Mouse (Mus musculus): ENCODE measurements at regions not wholly inside any gene's neighbourhood (a gene's known extent, or its start where the extent isn't known, plus 50 kb on each side); places are given as distances from the start of the nearest gene placed in this dataset.

- Histone ChIP-seq H3K27ac (no peak overlapping the region), H3K4me1 (peaks cover 44% of the 10 kb centered on the region), H3K9me3 (replicated peaks) (no peaks in the 10 kb centered on the region), H3K4me3 (no peak overlapping the region), H3K27me3 (ENCODE audit: low read depth, poor library complexity, severe bottlenecking) (peaks cover 43% of the 10 kb centered on the region), H3K36me3 (no peaks in the 10 kb centered on the region)
- 85% methylated on average over 7 of the region's 7 CpGs for WGBS
- no peak for DNase-seq (ENCODE audit: low spot score)
Observed at GRCm38 (mm10) chr5:118951067-118951466, 390.6 kb downstream of the Med13l start.

- Histone ChIP-seq H3K4me1 (peaks cover 21% of the 10 kb centered on the region), H3K27ac (peak overlapping the region; percentile 56), H3K36me3 (no peaks in the 10 kb centered on the region), H3K27me3 (ENCODE audit: low read depth, poor library complexity, severe bottlenecking) (peaks cover 37% of the 10 kb centered on the region), H3K4me3 (peak overlapping the region; percentile 11; the same call in 1 of the 2 replicates), H3K9me3 (replicated peaks) (no peaks in the 10 kb centered on the region)
- 36% methylated on average over 21 of the region's 21 CpGs for WGBS
- DNase-seq (ENCODE audit: low spot score) = peak; percentile 69
Observed at GRCm38 (mm10) chr5:118960521-118961001, 400.1 kb downstream of the Med13l start.

GRCm38 (mm10) chr5:118961091-118961490, 400.6 kb downstream of the Med13l start:
- peaks cover 21% of the 10 kb centered on the region for H3K4me1 ChIP-seq
- H3K4me3 ChIP-seq = no peak overlapping the region
- no peak for DNase-seq (ENCODE audit: low spot score)
- H3K9me3 ChIP-seq (replicated peaks) = no peaks in the 10 kb centered on the region
- H3K27me3 ChIP-seq (ENCODE audit: low read depth, poor library complexity, severe bottlenecking) = peaks cover 35% of the 10 kb centered on the region
- H3K27ac ChIP-seq = peak overlapping the region; percentile 56
- 67% methylated on average over 11 of the region's 11 CpGs for WGBS
- no peaks in the 10 kb centered on the region for H3K36me3 ChIP-seq

GRCm38 (mm10) chr5:118962152-118962551, 401.7 kb downstream of the Med13l start:
- Histone ChIP-seq H3K27me3 (ENCODE audit: low read depth, poor library complexity, severe bottlenecking) (peaks cover 29% of the 10 kb centered on the region), H3K4me3 (no peak overlapping the region), H3K9me3 (replicated peaks) (no peaks in the 10 kb centered on the region), H3K36me3 (no peaks in the 10 kb centered on the region), H3K27ac (no peak overlapping the region), H3K4me1 (peaks cover 21% of the 10 kb centered on the region)
- WGBS = 93% methylated on average over 3 of the region's 3 CpGs
- DNase-seq (ENCODE audit: low spot score) = no peak

- WGBS = 82% methylated on average over 3 of the region's 3 CpGs
- H3K27me3 ChIP-seq (ENCODE audit: low read depth, poor library complexity, severe bottlenecking) = peaks cover 24% of the 10 kb centered on the region
Observed at GRCm38 (mm10) chr5:118963001-118963400, 402.5 kb downstream of the Med13l start.

GRCm38 (mm10) chr5:118966901-118967300, 406.4 kb downstream of the Med13l start:
- Histone ChIP-seq H3K27ac (no peak overlapping the region), H3K4me1 (peaks cover 12% of the 10 kb centered on the region), H3K9me3 (replicated peaks) (no peaks in the 10 kb centered on the region), H3K36me3 (no peaks in the 10 kb centered on the region), H3K4me3 (no peak overlapping the region), H3K27me3 (ENCODE audit: low read depth, poor library complexity, severe bottlenecking) (peaks cover 56% of the 10 kb centered on the region)
- 88% methylated on average over 6 of the region's 6 CpGs for WGBS
- no peak for DNase-seq (ENCODE audit: low spot score)

More at GRCm38 (mm10) chr5:118963001-118963400, 402.5 kb downstream of the Med13l start:
- Histone ChIP-seq H3K9me3 (replicated peaks) (no peaks in the 10 kb centered on the region), H3K36me3 (no peaks in the 10 kb centered on the region), H3K27ac (no peak overlapping the region), H3K4me1 (peaks cover 28% of the 10 kb centered on the region), H3K4me3 (no peak overlapping the region)
- DNase-seq (ENCODE audit: low spot score) = no peak

- no peak for DNase-seq (ENCODE audit: low spot score)
- WGBS = 52% methylated on average over 11 of the region's 11 CpGs
Observed at GRCm38 (mm10) chr5:118967718-118968117, 407.2 kb downstream of the Med13l start.

GRCm38 (mm10) chr5:118975147-118975546, 414.7 kb downstream of the Med13l start:
- H3K4me3 ChIP-seq = no peak overlapping the region
- H3K36me3 ChIP-seq = no peaks in the 10 kb centered on the region
- 73% methylated on average over 10 of the region's 10 CpGs for WGBS
- peaks cover 17% of the 10 kb centered on the region for H3K4me1 ChIP-seq
- no peak overlapping the region for H3K27ac ChIP-seq
- H3K9me3 ChIP-seq (replicated peaks) = no peaks in the 10 kb centered on the region
- DNase-seq (ENCODE audit: low spot score) = no peak
- H3K27me3 ChIP-seq (ENCODE audit: low read depth, poor library complexity, severe bottlenecking) = peaks cover 36% of the 10 kb centered on the region

More at GRCm38 (mm10) chr5:118967718-118968117, 407.2 kb downstream of the Med13l start:
- H3K27ac ChIP-seq = 0 out of 2 replicates have a peak overlapping the region, but pooled peaks have one; percentile 28
- peaks cover 56% of the 10 kb centered on the region for H3K27me3 ChIP-seq (ENCODE audit: low read depth, poor library complexity, severe bottlenecking)
- H3K4me1 ChIP-seq = peaks cover 8% of the 10 kb centered on the region
- no peak overlapping the region for H3K4me3 ChIP-seq
- H3K36me3 ChIP-seq = no peaks in the 10 kb centered on the region
- no peaks in the 10 kb centered on the region for H3K9me3 ChIP-seq (replicated peaks)

GRCm38 (mm10) chr5:118978921-118979630, 418.6 kb downstream of the Med13l start:
- H3K4me3 ChIP-seq = no peak overlapping the region
- no peaks in the 10 kb centered on the region for H3K36me3 ChIP-seq
- 85% methylated on average over 11 of the region's 11 CpGs for WGBS
- no peak overlapping the region for H3K27ac ChIP-seq
- peaks cover 32% of the 10 kb centered on the region; the same call in 1 of the 2 replicates for H3K27me3 ChIP-seq (ENCODE audit: low read depth, poor library complexity, severe bottlenecking)
- no peaks in the 10 kb centered on the region for H3K9me3 ChIP-seq (replicated peaks)
- DNase-seq (ENCODE audit: low spot score) = no peak
- peaks cover 26% of the 10 kb centered on the region for H3K4me1 ChIP-seq

- Histone ChIP-seq H3K4me1 (peaks cover 14% of the 10 kb centered on the region), H3K27me3 (ENCODE audit: low read depth, poor library complexity, severe bottlenecking) (peaks cover 44% of the 10 kb centered on the region), H3K9me3 (replicated peaks) (no peaks in the 10 kb centered on the region), H3K27ac (peak overlapping the region; percentile 65), H3K4me3 (no peak overlapping the region), H3K36me3 (no peaks in the 10 kb centered on the region)
- DNase-seq (ENCODE audit: low spot score) = peak; percentile 47
- WGBS = 21% methylated on average over 16 of the region's 16 CpGs
Observed at GRCm38 (mm10) chr5:118981046-118981445, 420.6 kb downstream of the Med13l start.

GRCm38 (mm10) chr5:118984251-118984650, 423.8 kb downstream of the Med13l start:
- 87% methylated on average over 3 of the region's 3 CpGs for WGBS
- Histone ChIP-seq H3K4me3 (no peak overlapping the region), H3K27ac (no peak overlapping the region), H3K36me3 (no peaks in the 10 kb centered on the region), H3K4me1 (peaks cover 24% of the 10 kb centered on the region), H3K27me3 (ENCODE audit: low read depth, poor library complexity, severe bottlenecking) (peaks cover 46% of the 10 kb centered on the region), H3K9me3 (replicated peaks) (no peaks in the 10 kb centered on the region)
- no peak for DNase-seq (ENCODE audit: low spot score)

- Histone ChIP-seq H3K27ac (no peak overlapping the region), H3K9me3 (replicated peaks) (no peaks in the 10 kb centered on the region), H3K36me3 (no peaks in the 10 kb centered on the region), H3K4me1 (peaks cover 24% of the 10 kb centered on the region), H3K4me3 (no peak overlapping the region), H3K27me3 (ENCODE audit: low read depth, poor library complexity, severe bottlenecking) (peaks cover 40% of the 10 kb centered on the region)
- 87% methylated on average over 9 of the region's 9 CpGs for WGBS
- no peak for DNase-seq (ENCODE audit: low spot score)
Observed at GRCm38 (mm10) chr5:118984797-118985408, 424.4 kb downstream of the Med13l start.

GRCm38 (mm10) chr5:118987376-118988000, 427.0 kb downstream of the Med13l start:
- Histone ChIP-seq H3K36me3 (no peaks in the 10 kb centered on the region), H3K9me3 (replicated peaks) (no peaks in the 10 kb centered on the region), H3K27ac (no peak overlapping the region), H3K4me1 (peaks cover 15% of the 10 kb centered on the region), H3K4me3 (no peak overlapping the region), H3K27me3 (ENCODE audit: low read depth, poor library complexity, severe bottlenecking) (peaks cover 47% of the 10 kb centered on the region)
- WGBS = 37% methylated on average over 10 of the region's 10 CpGs
- no peak for DNase-seq (ENCODE audit: low spot score)

All from limb, embryonic 10.5 days (tissue).